Comparison of ENCODE assay signal across 8 mouse cellular contexts in the genomic region with DNA sequence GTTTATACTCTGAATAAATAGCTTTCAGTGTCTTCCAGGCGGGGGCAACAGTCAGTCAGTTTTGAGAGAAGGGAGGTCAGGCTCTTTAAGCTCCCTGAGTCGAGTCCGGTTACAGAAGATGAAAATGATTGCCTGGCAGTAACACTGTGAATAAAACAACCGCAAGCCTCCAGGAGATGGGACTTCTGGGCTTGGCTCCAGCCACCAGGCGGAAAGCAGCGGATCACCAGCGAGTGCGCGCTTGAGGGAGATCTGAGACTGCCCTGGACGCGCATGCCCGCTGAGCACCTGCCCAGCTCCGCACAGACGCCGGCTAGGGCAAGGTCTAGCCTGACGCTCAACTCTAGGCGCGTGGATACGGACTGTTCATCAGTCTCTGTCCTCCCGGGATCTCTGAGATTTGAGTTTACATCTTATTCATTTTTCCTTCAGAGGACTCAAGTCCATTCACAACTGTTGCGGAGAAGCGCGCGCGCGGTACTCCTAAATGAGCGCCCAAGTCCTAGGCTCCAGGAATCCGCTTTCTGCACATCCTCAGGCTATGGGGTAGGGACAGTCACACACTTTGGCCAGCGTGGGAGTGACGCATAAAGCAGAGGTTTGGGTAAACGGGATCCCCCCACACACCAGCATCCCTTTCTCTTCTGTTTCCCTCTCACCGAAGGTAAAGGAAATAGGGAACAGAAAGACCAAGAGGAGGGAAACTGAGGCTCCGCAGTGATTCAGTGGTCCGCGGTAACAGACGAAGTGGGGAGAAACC. TPM values are rescaled to one million over a fixed set of nuclear protein-coding genes. Genes with fewer than 3 reads are reported as not detected.
DNase-seq lines count a peak whose midpoint lies in the region; ATAC-seq lines count a peak whose summit lies in the region.

No protein-coding gene starts in this region.

- H3K4me1 ChIP-seq in hindbrain, embryonic 13.5 days (replicated peaks), result peaks cover 28% of the 10 kb centered on the region
- H3K4me1 ChIP-seq in lung, embryonic 16.5 days (replicated peaks; ENCODE audit: control insufficient read depth, insufficient read depth, low read length), result peaks cover 14% of the 10 kb centered on the region

- peak overlapping the region; percentile 92 for H3K4me2 ChIP-seq in hindbrain, embryonic 13.5 days
- H3K4me2 ChIP-seq in lung, embryonic 16.5 days (ENCODE audit: low read depth, low read length), result peak overlapping the region; percentile 95

- H3K9ac ChIP-seq in hindbrain, embryonic 13.5 days, result 0 out of 2 replicates have a peak overlapping the region, but pooled peaks have one; percentile 15
- no peak overlapping the region for H3K9ac ChIP-seq in lung, embryonic 16.5 days (ENCODE audit: low read length)

- peak; percentile 46 for DNase-seq in ovary, postnatal 36 days (ENCODE audit: low spot score)
- no peak for DNase-seq in ovary, postnatal 14 days (ENCODE audit: low spot score)
- DNase-seq in embryo, embryonic 11 days, result peak; percentile 82
- no peak for DNase-seq in spleen, adult 12 weeks (ENCODE audit: low spot score)
- no peak for DNase-seq in thymus, postnatal 14 days

- peak overlapping the region; percentile 65 for H3K4me3 ChIP-seq in hindbrain, embryonic 13.5 days
- H3K4me3 ChIP-seq in lung, embryonic 16.5 days (ENCODE audit: low read length), result peak overlapping the region; percentile 64

- H3K9me3 ChIP-seq in hindbrain, embryonic 13.5 days, result no peaks in the 10 kb centered on the region
- no peaks in the 10 kb centered on the region for H3K9me3 ChIP-seq in lung, embryonic 16.5 days (ENCODE audit: control insufficient read depth, low read length)

- H3K27ac ChIP-seq in hindbrain, embryonic 13.5 days, result no peak overlapping the region
- H3K27ac ChIP-seq in lung, embryonic 16.5 days (ENCODE audit: low read length), result no peak overlapping the region

- ATAC-seq in hindbrain, embryonic 13.5 days (ENCODE audit: low FRiP score), result 0 out of 2 replicates have a peak, but pooled peaks have one; percentile 32
- peak; percentile 55 for ATAC-seq in lung, embryonic 16.5 days (ENCODE audit: low read depth)
- no peak for ATAC-seq in CD4-positive, CD25-positive, alpha-beta regulatory T cell, adult 4 months

- no peaks in the 10 kb centered on the region for H3K36me3 ChIP-seq in hindbrain, embryonic 13.5 days
- no peaks in the 10 kb centered on the region for H3K36me3 ChIP-seq in lung, embryonic 16.5 days (ENCODE audit: control insufficient read depth, insufficient read depth, low read length)

- under 1% methylated on average over 36 of the region's 36 CpGs for WGBS in hindbrain, embryonic 13.5 days
- WGBS in lung, embryonic 16.5 days, result under 1% methylated on average over 36 of the region's 36 CpGs

- H3K27me3 ChIP-seq in hindbrain, embryonic 13.5 days, result peaks cover 100% of the 10 kb centered on the region
- H3K27me3 ChIP-seq in lung, embryonic 16.5 days (ENCODE audit: control insufficient read depth, insufficient read depth, low read depth, low read length), result peaks cover 95% of the 10 kb centered on the region

RNA-seq across cellular contexts. Expression of gene Pax3, which starts 19.0 kb away (rescaled TPM):
- 17.6 and 24.4 TPM in 2 replicates for polyA plus RNA-seq in hindbrain, embryonic 13.5 days (2015; fragmentation: Nextera tagmentation; extraction: Ambion mirVana)
- polyA plus RNA-seq in lung, embryonic 16.5 days (2015; fragmentation: Nextera tagmentation; extraction: Ambion mirVana), result not detected in 2 replicates
- not detected for polyA plus RNA-seq in CD4-positive, CD25-positive, alpha-beta regulatory T cell, adult 4 months (2017; shearing (Covaris generic))

Comparison
In these comparisons a context has a peak if more than half of its experiments do, and no peak if none do; other contexts are left out.
1. DNase-seq: peak in ovary, postnatal 36 days (single experiment) and embryo, embryonic 11 days (single experiment); none in ovary, postnatal 14 days (single experiment), spleen, adult 12 weeks (single experiment) and thymus, postnatal 14 days (single experiment).
2. RNA of gene Pax3, which starts 19.0 kb away (polyA plus RNA-seq): 17.6 to 24.4 TPM in hindbrain, embryonic 13.5 days; not detected in CD4-positive, CD25-positive, alpha-beta regulatory T cell, adult 4 months and not detected in lung, embryonic 16.5 days; every median in the first group is over 10 times any median in the second.